Mouse (Mus musculus): ENCODE data around the gene Ankrd42. TPM values are rescaled to one million over a fixed set of nuclear protein-coding genes. Genes with fewer than 3 reads are reported as not detected.

The Ankrd42 gene
- polyA plus RNA-seq, 1 experiment from 2014 or later: 8.4 TPM

- Histone ChIP-seq H3K27ac (ENCODE audit: low read length) (no peak overlapping the region), H3K36me3 (ENCODE audit: control insufficient read depth, insufficient read depth, low read length) (peaks cover 34% of the 10 kb centered on the region), H3K9me3 (ENCODE audit: control insufficient read depth, low read length) (no peaks in the 10 kb centered on the region), H3K4me1 (replicated peaks; ENCODE audit: control insufficient read depth, insufficient read depth, low read length) (no peaks in the 10 kb centered on the region), H3K27me3 (ENCODE audit: control insufficient read depth, insufficient read depth, low read depth, low read length) (no peaks in the 10 kb centered on the region), H3K4me2 (ENCODE audit: low read depth, low read length) (no peak overlapping the region), H3K9ac (ENCODE audit: low read length) (no peak overlapping the region), H3K4me3 (ENCODE audit: low read length) (no peak overlapping the region)
- 69% methylated on average over 1 of the region's 1 CpGs for WGBS
- no peak for ATAC-seq (ENCODE audit: low read depth)
Observed at GRCm38 (mm10) chr7:92653329-92653728, 16.4 kb upstream of the Ankrd42 start.

- WGBS: 75% methylated on average over 7 of the region's 7 CpGs
- ATAC-seq (ENCODE audit: low read depth): no peak
- no peak overlapping the region for H3K9ac ChIP-seq (ENCODE audit: low read length)
- H3K36me3 ChIP-seq (ENCODE audit: control insufficient read depth, insufficient read depth, low read length): peaks cover 19% of the 10 kb centered on the region
- no peak overlapping the region for H3K4me3 ChIP-seq (ENCODE audit: low read length)
- H3K4me1 ChIP-seq (replicated peaks; ENCODE audit: control insufficient read depth, insufficient read depth, low read length): no peaks in the 10 kb centered on the region
- H3K27ac ChIP-seq (ENCODE audit: low read length): no peak overlapping the region
- H3K9me3 ChIP-seq (ENCODE audit: control insufficient read depth, low read length): no peaks in the 10 kb centered on the region
- H3K27me3 ChIP-seq (ENCODE audit: control insufficient read depth, insufficient read depth, low read depth, low read length): no peaks in the 10 kb centered on the region
- H3K4me2 ChIP-seq (ENCODE audit: low read depth, low read length): no peak overlapping the region
Observed at GRCm38 (mm10) chr7:92647790-92648189, 10.8 kb upstream of the Ankrd42 start.

- no peak overlapping the region for H3K27ac ChIP-seq (ENCODE audit: low read length)
- H3K36me3 ChIP-seq (ENCODE audit: control insufficient read depth, insufficient read depth, low read length): peaks cover 21% of the 10 kb centered on the region
- H3K4me3 ChIP-seq (ENCODE audit: low read length): no peak overlapping the region
- H3K9ac ChIP-seq (ENCODE audit: low read length): no peak overlapping the region
- no peaks in the 10 kb centered on the region for H3K9me3 ChIP-seq (ENCODE audit: control insufficient read depth, low read length)
- H3K4me1 ChIP-seq (replicated peaks; ENCODE audit: control insufficient read depth, insufficient read depth, low read length): peaks cover 8% of the 10 kb centered on the region
- no peak overlapping the region for H3K4me2 ChIP-seq (ENCODE audit: low read depth, low read length)
- no peak for ATAC-seq (ENCODE audit: low read depth)
- H3K27me3 ChIP-seq (ENCODE audit: control insufficient read depth, insufficient read depth, low read depth, low read length): no peaks in the 10 kb centered on the region
Observed at GRCm38 (mm10) chr7:92642358-92642757, 5.4 kb upstream of the Ankrd42 start.

- H3K4me3 ChIP-seq (ENCODE audit: low read length): peak overlapping the region; percentile 94
- no peaks in the 10 kb centered on the region for H3K27me3 ChIP-seq (ENCODE audit: control insufficient read depth, insufficient read depth, low read depth, low read length)
- H3K9ac ChIP-seq (ENCODE audit: low read length): no peak overlapping the region
- no peaks in the 10 kb centered on the region for H3K9me3 ChIP-seq (ENCODE audit: control insufficient read depth, low read length)
- peak overlapping the region; percentile 81 for H3K4me2 ChIP-seq (ENCODE audit: low read depth, low read length)
- no peak for ATAC-seq (ENCODE audit: low read depth)
- H3K36me3 ChIP-seq (ENCODE audit: control insufficient read depth, insufficient read depth, low read length): peaks cover 12% of the 10 kb centered on the region
- 82% methylated on average over 5 of the region's 5 CpGs for WGBS
- no peak overlapping the region for H3K27ac ChIP-seq (ENCODE audit: low read length)
- peaks cover 15% of the 10 kb centered on the region for H3K4me1 ChIP-seq (replicated peaks; ENCODE audit: control insufficient read depth, insufficient read depth, low read length)
Observed at GRCm38 (mm10) chr7:92638050-92638449, 1.1 kb upstream of the Ankrd42 start.

GRCm38 (mm10) chr7:92636295-92637011, 489 bp downstream of the Ankrd42 start:
- H3K9ac ChIP-seq (ENCODE audit: low read length): peak overlapping the region; percentile 89
- H3K4me2 ChIP-seq (ENCODE audit: low read depth, low read length): peak overlapping the region; percentile 98
- no peaks in the 10 kb centered on the region for H3K9me3 ChIP-seq (ENCODE audit: control insufficient read depth, low read length)
- 2% methylated on average over 49 of the region's 49 CpGs for WGBS
- H3K27me3 ChIP-seq (ENCODE audit: control insufficient read depth, insufficient read depth, low read depth, low read length): no peaks in the 10 kb centered on the region
- peak; percentile 76 for ATAC-seq (ENCODE audit: low read depth)
- peak overlapping the region; percentile 94 for H3K4me3 ChIP-seq (ENCODE audit: low read length)
- H3K36me3 ChIP-seq (ENCODE audit: control insufficient read depth, insufficient read depth, low read length): peaks cover 6% of the 10 kb centered on the region; the same call in 1 of the 2 replicates
- H3K27ac ChIP-seq (ENCODE audit: low read length): peak overlapping the region; percentile 31; the same call in 1 of the 2 replicates
- H3K4me1 ChIP-seq (replicated peaks; ENCODE audit: control insufficient read depth, insufficient read depth, low read length): peaks cover 15% of the 10 kb centered on the region

- H3K27me3 ChIP-seq (ENCODE audit: control insufficient read depth, insufficient read depth, low read depth, low read length): no peaks in the 10 kb centered on the region
- WGBS: 39% methylated on average over 2 of the region's 2 CpGs
- no peak for ATAC-seq (ENCODE audit: low read depth)
- H3K4me1 ChIP-seq (replicated peaks; ENCODE audit: control insufficient read depth, insufficient read depth, low read length): no peaks in the 10 kb centered on the region
- H3K4me3 ChIP-seq (ENCODE audit: low read length): no peak overlapping the region
- no peaks in the 10 kb centered on the region for H3K36me3 ChIP-seq (ENCODE audit: control insufficient read depth, insufficient read depth, low read length)
- no peaks in the 10 kb centered on the region for H3K9me3 ChIP-seq (ENCODE audit: control insufficient read depth, low read length)
- no peak overlapping the region for H3K9ac ChIP-seq (ENCODE audit: low read length)
- no peak overlapping the region for H3K4me2 ChIP-seq (ENCODE audit: low read depth, low read length)
- H3K27ac ChIP-seq (ENCODE audit: low read length): no peak overlapping the region
Observed at GRCm38 (mm10) chr7:92630167-92630566, 6.8 kb downstream of the Ankrd42 start.

- 51% methylated on average over 2 of the region's 2 CpGs for WGBS
- Histone ChIP-seq H3K9me3 (ENCODE audit: control insufficient read depth, low read length) (no peaks in the 10 kb centered on the region), H3K36me3 (ENCODE audit: control insufficient read depth, insufficient read depth, low read length) (no peaks in the 10 kb centered on the region), H3K4me2 (ENCODE audit: low read depth, low read length) (no peak overlapping the region), H3K4me1 (replicated peaks; ENCODE audit: control insufficient read depth, insufficient read depth, low read length) (no peaks in the 10 kb centered on the region), H3K27me3 (ENCODE audit: control insufficient read depth, insufficient read depth, low read depth, low read length) (no peaks in the 10 kb centered on the region), H3K9ac (ENCODE audit: low read length) (no peak overlapping the region), H3K27ac (ENCODE audit: low read length) (no peak overlapping the region), H3K4me3 (ENCODE audit: low read length) (no peak overlapping the region)
- no peak for ATAC-seq (ENCODE audit: low read depth)
Observed at GRCm38 (mm10) chr7:92624488-92624887, 12.5 kb downstream of the Ankrd42 start.

GRCm38 (mm10) chr7:92610830-92611229, 26.1 kb downstream of the Ankrd42 start:
- Histone ChIP-seq H3K36me3 (ENCODE audit: control insufficient read depth, insufficient read depth, low read length) (no peaks in the 10 kb centered on the region), H3K4me2 (ENCODE audit: low read depth, low read length) (no peak overlapping the region), H3K4me1 (replicated peaks; ENCODE audit: control insufficient read depth, insufficient read depth, low read length) (no peaks in the 10 kb centered on the region), H3K27ac (ENCODE audit: low read length) (no peak overlapping the region), H3K4me3 (ENCODE audit: low read length) (no peak overlapping the region), H3K9ac (ENCODE audit: low read length) (no peak overlapping the region), H3K27me3 (ENCODE audit: control insufficient read depth, insufficient read depth, low read depth, low read length) (no peaks in the 10 kb centered on the region), H3K9me3 (ENCODE audit: control insufficient read depth, low read length) (no peaks in the 10 kb centered on the region)
- WGBS: 66% methylated on average over 7 of the region's 7 CpGs
- ATAC-seq (ENCODE audit: low read depth): no peak

- H3K4me2 ChIP-seq (ENCODE audit: low read depth, low read length): no peak overlapping the region
- no peak for ATAC-seq (ENCODE audit: low read depth)
- WGBS: 86% methylated on average over 7 of the region's 7 CpGs
- H3K9me3 ChIP-seq (ENCODE audit: control insufficient read depth, low read length): no peaks in the 10 kb centered on the region
- H3K4me1 ChIP-seq (replicated peaks; ENCODE audit: control insufficient read depth, insufficient read depth, low read length): no peaks in the 10 kb centered on the region
- no peaks in the 10 kb centered on the region for H3K27me3 ChIP-seq (ENCODE audit: control insufficient read depth, insufficient read depth, low read depth, low read length)
- H3K4me3 ChIP-seq (ENCODE audit: low read length): no peak overlapping the region
- H3K36me3 ChIP-seq (ENCODE audit: control insufficient read depth, insufficient read depth, low read length): peaks cover 3% of the 10 kb centered on the region; the same call in 1 of the 2 replicates
- no peak overlapping the region for H3K27ac ChIP-seq (ENCODE audit: low read length)
- H3K9ac ChIP-seq (ENCODE audit: low read length): no peak overlapping the region
Observed at GRCm38 (mm10) chr7:92604961-92605360, 32.0 kb downstream of the Ankrd42 start.
